Mouse (Mus musculus) kidney, adult 2 months (tissue): Measurements from ENCODE around the gene Golph3.

Source experiments
- CTCF ChIP-seq: fragments of 200-500 bp; conservative IDR thresholded peaks from 2 replicates; pipeline ENCODE4 v1.5.1; 2011; ENCODE audit warnings: low read depth, mild to moderate bottlenecking, control low read depth, low read length, moderate library complexity, mixed read lengths; ENCODE audit not compliant: insufficient read depth, insufficient read length
- POLR2A ChIP-seq: fragments of 200-500 bp; IDR thresholded peaks from one replicate; pipeline ENCODE4 v1.6.1; 2011; ENCODE audit warnings: low read depth, low read length, control low read depth

DNA sequence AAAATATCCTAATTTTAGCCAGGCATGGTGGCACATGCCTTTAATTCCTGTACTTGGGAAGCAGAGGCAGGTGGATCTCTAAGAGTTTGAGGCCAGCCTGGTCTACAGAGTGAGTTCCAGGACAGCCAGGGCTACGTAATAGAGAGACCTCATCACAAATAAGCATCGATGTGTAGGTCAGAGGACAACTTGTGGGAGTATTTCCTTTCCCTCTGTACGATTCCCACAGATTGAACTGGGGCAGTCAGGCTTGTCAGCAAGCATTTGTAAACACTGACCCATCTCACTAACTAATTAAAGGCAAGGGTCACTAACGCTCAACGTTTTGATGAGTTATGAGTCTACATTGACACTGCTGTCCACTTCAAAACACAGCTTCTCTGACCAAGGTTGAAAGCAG is 6.7 kb upstream of the Golph3 start:
- no peak for TF ChIP-seq CTCF
- no peak for TF ChIP-seq POLR2A
